Mouse (Mus musculus): Measurements from ENCODE around the gene Atf7ip. TPM values are rescaled to one million over a fixed set of nuclear protein-coding genes. Genes with fewer than 3 reads are reported as not detected.

The Atf7ip gene
- polyA plus RNA-seq, 1 experiment from 2014 or later, result 66.6 TPM

DNA sequence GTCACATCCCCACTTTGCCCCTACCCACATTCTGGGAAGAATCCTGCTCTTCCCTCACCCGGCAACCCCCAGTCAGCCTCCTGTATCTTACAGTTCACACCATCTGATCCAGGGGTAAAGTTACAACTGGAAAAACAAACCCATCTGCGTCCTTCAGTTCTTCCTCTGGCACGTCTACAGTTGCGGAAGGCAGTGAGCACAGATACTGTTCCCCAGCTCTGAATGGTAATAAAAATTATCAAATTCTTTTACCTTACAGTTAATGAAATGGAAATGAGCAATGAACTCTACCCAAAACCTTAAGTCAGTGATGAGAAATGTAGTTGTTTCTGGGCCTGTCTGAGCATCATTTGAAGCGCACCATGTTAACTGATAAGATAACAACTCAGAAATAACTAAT, 38.1 kb upstream of the Atf7ip start:
- 58% methylated on average over 5 of the region's 5 CpGs for WGBS
- H3K4me1 ChIP-seq (replicated peaks; ENCODE audit: control insufficient read depth, insufficient read depth, low read length), result peaks cover 6% of the 10 kb centered on the region; the same call in 1 of the 2 replicates
- H3K4me3 ChIP-seq (ENCODE audit: low read depth, low read length), result no peak overlapping the region

DNA sequence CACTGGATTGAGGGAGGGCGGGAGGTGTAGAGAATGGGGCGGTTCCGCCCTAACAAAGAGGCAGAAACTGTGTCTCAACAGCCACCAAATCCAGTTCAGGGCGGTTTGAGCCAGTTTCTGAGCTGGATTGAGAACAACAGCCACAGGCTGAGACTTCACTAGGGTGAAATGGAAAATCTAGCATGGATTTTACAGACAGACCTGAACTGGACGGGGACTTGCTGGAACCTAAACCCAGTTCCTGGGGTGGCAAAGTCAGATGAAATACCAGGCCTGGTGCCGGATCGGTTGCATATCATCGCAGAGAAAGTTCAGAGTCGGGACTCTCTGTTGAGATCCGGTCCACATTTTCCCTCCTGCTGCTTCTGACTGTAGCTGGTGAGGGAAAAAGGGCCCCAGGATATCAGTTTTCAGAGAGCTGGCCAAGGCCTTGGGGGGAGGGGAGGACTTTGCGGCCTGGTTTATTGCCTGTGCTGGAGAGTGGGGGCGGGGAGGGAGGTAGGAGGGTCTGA, 37.5 kb upstream of the Atf7ip start:
- no peak overlapping the region for H3K4me3 ChIP-seq (ENCODE audit: low read depth, low read length)
- peaks cover 8% of the 10 kb centered on the region; the same call in 1 of the 2 replicates for H3K4me1 ChIP-seq (replicated peaks; ENCODE audit: control insufficient read depth, insufficient read depth, low read length)
- H3K9ac ChIP-seq (ENCODE audit: low read length), result no peak overlapping the region
- DNase-seq (ENCODE audit: low spot score), result peak; percentile 93
- H3K36me3 ChIP-seq (ENCODE audit: control insufficient read depth, insufficient read depth, low read length), result no peaks in the 10 kb centered on the region
- no peaks in the 10 kb centered on the region; the same call in 1 of the 2 replicates for H3K9me3 ChIP-seq (ENCODE audit: control insufficient read depth, low read length)
- no peaks in the 10 kb centered on the region for H3K27me3 ChIP-seq (ENCODE audit: control insufficient read depth, insufficient read depth, low read length)
- peak; percentile 72 for ATAC-seq (replicated peaks; ENCODE audit: low FRiP score)
- H3K27ac ChIP-seq (ENCODE audit: low read depth, low read length), result peak overlapping the region; percentile 100
- 3% methylated on average over 12 of the region's 12 CpGs for WGBS
- no peak overlapping the region for H3K4me2 ChIP-seq (ENCODE audit: low read depth, low read length, severe bottlenecking)

More for the DNA sequence above, 38.1 kb upstream of the Atf7ip start:
- DNase-seq (ENCODE audit: low spot score) (no peak), ATAC-seq (replicated peaks; ENCODE audit: low FRiP score) (no peak)
- H3K4me2 ChIP-seq (ENCODE audit: low read depth, low read length, severe bottlenecking), result no peak overlapping the region
- peak overlapping the region; percentile 100 for H3K27ac ChIP-seq (ENCODE audit: low read depth, low read length)
- no peaks in the 10 kb centered on the region; the same call in 1 of the 2 replicates for H3K9me3 ChIP-seq (ENCODE audit: control insufficient read depth, low read length)
- H3K27me3 ChIP-seq (ENCODE audit: control insufficient read depth, insufficient read depth, low read length), result no peaks in the 10 kb centered on the region
- H3K36me3 ChIP-seq (ENCODE audit: control insufficient read depth, insufficient read depth, low read length), result no peaks in the 10 kb centered on the region
- no peak overlapping the region for H3K9ac ChIP-seq (ENCODE audit: low read length)

DNA sequence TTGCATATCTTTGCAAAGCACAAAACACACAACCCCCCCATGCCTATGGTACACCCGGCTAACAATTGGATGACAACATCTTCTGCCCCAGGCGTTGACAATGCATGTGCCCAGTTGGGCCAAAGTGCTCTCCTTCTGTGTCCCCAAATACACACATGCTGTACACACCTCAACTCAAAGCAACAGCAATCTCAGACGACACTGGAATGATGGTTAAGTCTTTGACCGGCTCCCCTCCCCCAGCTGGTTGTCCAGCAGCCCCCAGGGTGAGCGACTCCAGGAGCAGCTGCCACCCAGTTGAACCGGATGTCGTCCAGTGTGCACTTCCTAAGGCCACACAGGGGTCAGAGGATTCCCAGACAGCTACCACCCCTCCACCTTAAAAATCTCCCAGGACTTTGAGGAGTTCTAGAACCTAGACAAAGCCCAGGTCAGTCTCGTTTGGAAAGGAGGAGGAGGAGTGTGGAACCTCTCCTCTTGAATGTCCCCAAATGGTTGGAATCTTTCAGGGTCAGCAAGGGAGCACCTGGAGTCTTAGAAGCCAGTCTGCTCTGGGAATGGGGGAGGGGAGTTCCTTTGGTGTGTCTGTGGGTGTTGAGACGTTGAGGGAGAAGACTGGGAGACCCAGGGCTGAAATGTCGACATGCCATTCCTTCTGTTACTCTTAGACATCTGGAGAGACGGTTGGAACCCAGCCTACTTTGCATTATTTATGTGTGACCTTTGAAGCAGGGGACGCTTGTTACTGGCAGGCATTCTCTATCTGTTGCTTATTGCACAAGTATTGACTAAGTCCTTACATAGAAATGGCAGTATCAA, 36.8 kb upstream of the Atf7ip start:
- Histone ChIP-seq H3K36me3 (ENCODE audit: control insufficient read depth, insufficient read depth, low read length) (no peaks in the 10 kb centered on the region), H3K4me3 (ENCODE audit: low read depth, low read length) (no peak overlapping the region), H3K27me3 (ENCODE audit: control insufficient read depth, insufficient read depth, low read length) (no peaks in the 10 kb centered on the region), H3K9me3 (ENCODE audit: control insufficient read depth, low read length) (no peaks in the 10 kb centered on the region; the same call in 1 of the 2 replicates), H3K4me2 (ENCODE audit: low read depth, low read length, severe bottlenecking) (no peak overlapping the region), H3K4me1 (replicated peaks; ENCODE audit: control insufficient read depth, insufficient read depth, low read length) (peaks cover 8% of the 10 kb centered on the region; the same call in 1 of the 2 replicates), H3K27ac (ENCODE audit: low read depth, low read length) (peak overlapping the region; percentile 100), H3K9ac (ENCODE audit: low read length) (no peak overlapping the region)
- ATAC-seq (replicated peaks; ENCODE audit: low FRiP score), result no peak
- no peak for DNase-seq (ENCODE audit: low spot score)
- 27% methylated on average over 12 of the region's 12 CpGs for WGBS

DNA sequence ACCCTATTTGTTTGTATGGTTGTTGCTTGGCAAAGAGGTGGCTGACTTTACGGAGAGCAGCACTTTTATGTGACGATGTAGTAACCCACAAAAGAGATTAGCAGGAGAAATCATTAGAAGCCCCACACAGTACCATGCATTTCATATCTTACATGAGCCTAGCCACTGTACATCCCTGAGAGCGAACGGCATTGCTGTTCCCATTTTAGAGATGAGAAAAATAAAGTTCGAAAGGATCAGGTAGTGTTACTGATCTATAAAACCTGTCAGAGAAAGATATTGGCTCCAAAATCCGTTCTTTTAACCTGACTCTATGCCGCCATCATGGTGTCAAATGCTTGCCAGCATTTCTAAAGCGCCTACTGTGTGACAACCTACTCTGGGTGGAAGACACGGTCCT, 36.2 kb upstream of the Atf7ip start:
- H3K4me2 ChIP-seq (ENCODE audit: low read depth, low read length, severe bottlenecking), result no peak overlapping the region
- no peak overlapping the region for H3K9ac ChIP-seq (ENCODE audit: low read length)
- H3K27ac ChIP-seq (ENCODE audit: low read depth, low read length), result peak overlapping the region; percentile 100
- no peaks in the 10 kb centered on the region for H3K36me3 ChIP-seq (ENCODE audit: control insufficient read depth, insufficient read depth, low read length)
- H3K4me1 ChIP-seq (replicated peaks; ENCODE audit: control insufficient read depth, insufficient read depth, low read length), result peaks cover 8% of the 10 kb centered on the region; the same call in 1 of the 2 replicates
- H3K4me3 ChIP-seq (ENCODE audit: low read depth, low read length), result no peak overlapping the region
- WGBS, result 67% methylated on average over 9 of the region's 9 CpGs
- no peaks in the 10 kb centered on the region; the same call in 1 of the 2 replicates for H3K9me3 ChIP-seq (ENCODE audit: control insufficient read depth, low read length)
- H3K27me3 ChIP-seq (ENCODE audit: control insufficient read depth, insufficient read depth, low read length), result no peaks in the 10 kb centered on the region
- ATAC-seq (replicated peaks; ENCODE audit: low FRiP score), result no peak
- DNase-seq (ENCODE audit: low spot score), result no peak

DNA sequence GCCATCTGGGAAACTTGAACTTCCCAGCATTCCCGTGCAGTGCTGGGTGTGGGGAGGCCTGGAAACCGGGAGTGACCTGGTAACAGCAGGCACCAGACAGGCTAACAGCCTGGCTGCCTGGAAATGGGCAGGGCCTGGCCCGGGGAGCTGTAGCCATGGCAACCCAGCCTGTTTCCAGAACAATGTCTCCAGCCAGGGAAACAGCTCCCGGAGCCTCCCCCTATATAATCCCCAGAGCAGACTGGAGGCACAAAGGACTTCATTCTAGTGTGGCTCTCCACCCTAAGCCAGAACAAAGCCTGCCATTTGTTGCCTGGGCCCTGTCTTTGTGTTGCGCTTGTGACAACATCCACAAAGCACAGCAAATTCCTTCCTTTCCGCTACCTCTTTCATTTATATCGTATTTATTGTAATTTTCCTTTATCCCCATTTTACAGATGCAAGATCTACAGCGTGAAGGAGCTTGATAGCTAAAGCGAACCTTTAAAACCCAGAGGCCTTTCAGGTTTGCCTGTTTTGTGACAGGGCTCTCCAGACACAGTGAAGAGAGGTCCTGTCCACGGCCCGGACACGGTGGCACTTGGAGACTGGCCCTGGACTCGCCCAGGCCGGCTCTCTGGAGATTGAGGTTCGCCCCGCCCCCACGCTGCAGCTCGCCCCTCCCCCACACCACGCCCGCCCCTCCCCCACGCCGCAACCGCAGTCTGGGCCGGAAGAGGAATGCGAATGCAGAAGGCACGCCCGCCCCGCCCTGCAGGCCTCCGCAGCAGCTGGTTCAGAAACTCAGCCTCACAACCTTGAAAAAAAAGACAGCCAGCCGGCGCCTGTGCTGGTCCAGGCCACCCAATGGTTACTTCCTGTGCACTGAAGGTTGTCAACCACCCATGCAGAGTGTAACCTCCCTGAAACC, 35.4 kb upstream of the Atf7ip start:
- DNase-seq (ENCODE audit: low spot score) (peak; percentile 96), ATAC-seq (replicated peaks; ENCODE audit: low FRiP score) (peak; percentile 92)
- H3K4me2 ChIP-seq (ENCODE audit: low read depth, low read length, severe bottlenecking), result peak overlapping the region; percentile 30
- peak overlapping the region; percentile 100 for H3K27ac ChIP-seq (ENCODE audit: low read depth, low read length)
- no peaks in the 10 kb centered on the region for H3K36me3 ChIP-seq (ENCODE audit: control insufficient read depth, insufficient read depth, low read length)
- H3K4me1 ChIP-seq (replicated peaks; ENCODE audit: control insufficient read depth, insufficient read depth, low read length), result peaks cover 13% of the 10 kb centered on the region; the same call in 1 of the 2 replicates
- no peaks in the 10 kb centered on the region; the same call in 1 of the 2 replicates for H3K9me3 ChIP-seq (ENCODE audit: control insufficient read depth, low read length)
- peak overlapping the region; percentile 55 for H3K9ac ChIP-seq (ENCODE audit: low read length)
- no peak overlapping the region for H3K4me3 ChIP-seq (ENCODE audit: low read depth, low read length)
- 2% methylated on average over 29 of the region's 31 CpGs for WGBS
- H3K27me3 ChIP-seq (ENCODE audit: control insufficient read depth, insufficient read depth, low read length), result no peaks in the 10 kb centered on the region

DNA sequence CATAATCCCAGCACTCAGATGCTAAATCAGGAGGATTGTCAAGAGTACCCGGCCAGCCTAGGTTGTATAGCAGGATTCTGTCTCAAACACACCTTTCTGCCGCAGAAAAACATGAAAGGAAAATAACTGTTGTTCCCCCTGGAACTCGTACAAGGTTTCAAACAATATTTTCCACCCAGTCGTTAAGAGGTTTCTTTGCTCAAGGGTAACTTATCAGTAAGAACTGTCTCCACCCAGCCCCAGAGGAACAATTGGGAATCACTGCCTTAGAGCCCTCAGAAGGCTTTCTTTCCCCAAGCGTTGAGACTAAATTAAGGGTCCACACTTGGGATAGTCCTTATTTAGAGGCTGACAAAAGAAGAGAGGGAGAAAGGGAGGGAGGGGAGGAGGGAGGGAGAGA, 34.4 kb upstream of the Atf7ip start:
- no peaks in the 10 kb centered on the region for H3K36me3 ChIP-seq (ENCODE audit: control insufficient read depth, insufficient read depth, low read length)
- no peaks in the 10 kb centered on the region; the same call in 1 of the 2 replicates for H3K9me3 ChIP-seq (ENCODE audit: control insufficient read depth, low read length)
- no peak overlapping the region for H3K4me3 ChIP-seq (ENCODE audit: low read depth, low read length)
- no peak for DNase-seq (ENCODE audit: low spot score)
- no peaks in the 10 kb centered on the region for H3K27me3 ChIP-seq (ENCODE audit: control insufficient read depth, insufficient read depth, low read length)
- H3K27ac ChIP-seq (ENCODE audit: low read depth, low read length), result peak overlapping the region; percentile 100
- WGBS, result 29% methylated on average over 5 of the region's 5 CpGs
- H3K4me1 ChIP-seq (replicated peaks; ENCODE audit: control insufficient read depth, insufficient read depth, low read length), result peaks cover 12% of the 10 kb centered on the region; the same call in 1 of the 2 replicates
- H3K4me2 ChIP-seq (ENCODE audit: low read depth, low read length, severe bottlenecking), result no peak overlapping the region
- ATAC-seq (replicated peaks; ENCODE audit: low FRiP score), result no peak
- H3K9ac ChIP-seq (ENCODE audit: low read length), result peak overlapping the region; percentile 1; the same call in 1 of the 2 replicates

DNA sequence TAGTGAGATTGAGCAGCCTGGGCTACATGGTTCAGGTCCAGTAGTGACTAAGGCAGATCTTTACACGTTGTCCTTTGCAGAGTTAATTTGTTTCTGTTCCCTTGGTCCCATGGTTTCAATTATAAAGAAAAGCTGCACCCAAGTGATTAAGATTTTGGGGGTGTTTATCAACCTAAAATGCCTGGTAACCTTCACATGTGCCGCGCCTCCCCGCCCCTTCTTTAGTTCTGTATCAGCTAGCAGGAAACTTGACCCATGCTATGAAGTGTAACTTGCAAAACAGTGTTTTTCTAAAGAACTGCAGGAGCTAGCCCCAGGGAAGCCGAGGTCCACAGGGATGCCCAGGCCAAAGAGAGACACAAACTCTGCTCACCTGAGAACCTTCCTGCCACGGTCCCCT, 33.2 kb upstream of the Atf7ip start:
- no peak for DNase-seq (ENCODE audit: low spot score)
- no peak overlapping the region for H3K4me2 ChIP-seq (ENCODE audit: low read depth, low read length, severe bottlenecking)
- no peak for ATAC-seq (replicated peaks; ENCODE audit: low FRiP score)
- no peak overlapping the region for H3K4me3 ChIP-seq (ENCODE audit: low read depth, low read length)
- H3K27me3 ChIP-seq (ENCODE audit: control insufficient read depth, insufficient read depth, low read length), result no peaks in the 10 kb centered on the region
- H3K9ac ChIP-seq (ENCODE audit: low read length), result no peak overlapping the region
- WGBS, result 72% methylated on average over 6 of the region's 6 CpGs
- H3K9me3 ChIP-seq (ENCODE audit: control insufficient read depth, low read length), result no peaks in the 10 kb centered on the region; the same call in 1 of the 2 replicates
- H3K36me3 ChIP-seq (ENCODE audit: control insufficient read depth, insufficient read depth, low read length), result no peaks in the 10 kb centered on the region
- peaks cover 12% of the 10 kb centered on the region; the same call in 1 of the 2 replicates for H3K4me1 ChIP-seq (replicated peaks; ENCODE audit: control insufficient read depth, insufficient read depth, low read length)
- no peak overlapping the region for H3K27ac ChIP-seq (ENCODE audit: low read depth, low read length)

DNA sequence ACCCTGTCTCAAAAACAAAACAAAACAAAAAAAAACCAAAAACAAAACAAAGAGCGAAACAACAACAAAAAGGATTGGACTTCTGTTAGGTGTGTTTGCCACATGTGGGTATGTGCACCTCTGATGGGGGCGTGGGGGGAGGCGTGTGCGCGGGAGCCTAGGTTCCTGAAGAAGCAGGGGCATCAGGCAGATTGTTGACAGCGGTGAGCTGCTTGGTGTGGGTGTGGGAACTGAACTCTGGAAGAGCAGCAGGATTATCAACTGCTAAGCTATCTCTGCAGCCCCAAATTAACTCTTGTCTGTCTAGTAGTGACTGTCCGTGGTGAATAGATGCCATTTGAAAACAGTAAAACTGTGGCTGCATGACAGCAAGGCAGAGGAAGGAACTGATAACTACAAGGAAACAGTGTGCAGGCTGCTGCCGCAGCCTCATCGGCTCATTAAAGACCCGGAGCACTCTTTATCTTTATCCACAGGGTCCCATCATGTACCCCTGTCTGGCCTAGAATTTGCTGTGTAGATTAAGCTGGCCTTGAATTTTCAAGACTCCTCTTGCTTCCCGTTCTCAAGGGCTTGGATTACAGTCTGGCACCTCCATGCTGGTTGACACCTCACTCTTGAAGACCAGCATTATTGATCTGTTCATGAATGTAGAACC, 32.4 kb upstream of the Atf7ip start:
- no peaks in the 10 kb centered on the region for H3K27me3 ChIP-seq (ENCODE audit: control insufficient read depth, insufficient read depth, low read length)
- H3K4me2 ChIP-seq (ENCODE audit: low read depth, low read length, severe bottlenecking), result no peak overlapping the region
- H3K36me3 ChIP-seq (ENCODE audit: control insufficient read depth, insufficient read depth, low read length), result no peaks in the 10 kb centered on the region
- H3K4me3 ChIP-seq (ENCODE audit: low read depth, low read length), result no peak overlapping the region
- H3K4me1 ChIP-seq (replicated peaks; ENCODE audit: control insufficient read depth, insufficient read depth, low read length), result peaks cover 12% of the 10 kb centered on the region; the same call in 1 of the 2 replicates
- ATAC-seq (replicated peaks; ENCODE audit: low FRiP score) (no peak), DNase-seq (ENCODE audit: low spot score) (no peak)
- no peak overlapping the region for H3K9ac ChIP-seq (ENCODE audit: low read length)
- WGBS, result 83% methylated on average over 11 of the region's 11 CpGs
- no peaks in the 10 kb centered on the region; the same call in 1 of the 2 replicates for H3K9me3 ChIP-seq (ENCODE audit: control insufficient read depth, low read length)
- H3K27ac ChIP-seq (ENCODE audit: low read depth, low read length), result no peak overlapping the region
